Mouse (Mus musculus) ES-Bruce4 (cell line): ENCODE data around the gene Apln.

Experiments
- CTCF ChIP-seq: IDR thresholded peaks from one replicate; pipeline ENCODE4 v1.8.1; 2011; ENCODE audit warnings: low read depth, low read length
- EP300 ChIP-seq: IDR thresholded peaks from 2 replicates; pipeline ENCODE4 v1.6.1; 2011; ENCODE audit warnings: low read depth, low read length; ENCODE audit not compliant: insufficient read depth
- POLR2A ChIP-seq: IDR thresholded peaks from one replicate; pipeline ENCODE4 v1.8.1; 2011; ENCODE audit warnings: low read length; ENCODE audit not compliant: insufficient read depth

GRCm38 (mm10) chrX:48031866-48032265 is 2.8 kb downstream of the Apln start:
- TF ChIP-seq CTCF = no peak
- TF ChIP-seq POLR2A = no peak
- TF ChIP-seq EP300 = no peak
